Mouse (Mus musculus): ENCODE measurements around the gene Gm17190.
"Not testable (repeated sequence)": the region's sequence is repeated elsewhere in the genome, so short reads cannot be mapped to it uniquely, and the experiment has no call there.

The Gm17190 gene

DNA sequence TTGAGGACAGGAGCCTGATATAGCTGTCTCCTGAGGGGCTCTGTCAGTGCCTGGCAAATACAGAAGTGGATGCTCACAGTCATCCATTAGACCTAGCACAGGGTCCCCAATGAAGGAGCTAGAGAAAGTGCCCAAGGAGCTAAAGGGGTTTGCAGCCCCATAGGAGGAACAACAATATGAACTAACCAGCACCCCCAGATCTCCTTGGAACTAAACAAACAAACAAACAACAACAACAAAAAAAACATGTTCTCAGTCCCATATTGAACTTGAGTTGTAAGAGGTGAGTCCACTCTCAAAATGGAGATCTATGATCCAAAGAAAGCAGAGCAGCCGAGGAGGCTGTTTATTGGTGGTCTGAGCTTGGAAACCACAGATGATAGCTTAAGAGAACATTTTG lies at the start of gene Gm17190:
Gene Gm17190, plus strand, starts transcription at position 301 of the 400 bp plus-strand sequence.
- not testable (repeated sequence) for DNase-seq (ENCODE audit: inconsistent age in 2 of 2, low spot score in 1 of 2)

DNA sequence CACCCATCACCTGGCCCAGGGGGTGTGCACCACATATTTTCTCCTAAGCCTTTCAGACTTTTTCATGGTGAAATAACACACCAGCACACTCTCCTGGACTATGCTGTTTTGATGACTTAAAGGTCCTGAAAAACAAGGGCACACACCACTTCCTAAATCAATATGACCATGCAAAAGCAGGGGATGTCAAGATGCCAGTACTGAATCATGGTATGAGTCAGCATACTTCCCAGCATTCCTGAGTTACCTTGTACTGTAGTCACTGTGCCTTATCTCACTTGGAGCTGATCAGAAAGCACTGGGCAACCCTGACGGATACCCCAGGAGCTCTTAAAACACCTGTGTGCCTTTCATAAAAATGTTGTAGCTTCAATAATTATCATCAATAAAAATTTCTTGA lies 42.3 kb upstream of the Gm17190 start:
- DNase-seq (ENCODE audit: inconsistent age in 2 of 2, low spot score in 1 of 2) = peak in 1 of 2 experiments; percentile 68

DNA sequence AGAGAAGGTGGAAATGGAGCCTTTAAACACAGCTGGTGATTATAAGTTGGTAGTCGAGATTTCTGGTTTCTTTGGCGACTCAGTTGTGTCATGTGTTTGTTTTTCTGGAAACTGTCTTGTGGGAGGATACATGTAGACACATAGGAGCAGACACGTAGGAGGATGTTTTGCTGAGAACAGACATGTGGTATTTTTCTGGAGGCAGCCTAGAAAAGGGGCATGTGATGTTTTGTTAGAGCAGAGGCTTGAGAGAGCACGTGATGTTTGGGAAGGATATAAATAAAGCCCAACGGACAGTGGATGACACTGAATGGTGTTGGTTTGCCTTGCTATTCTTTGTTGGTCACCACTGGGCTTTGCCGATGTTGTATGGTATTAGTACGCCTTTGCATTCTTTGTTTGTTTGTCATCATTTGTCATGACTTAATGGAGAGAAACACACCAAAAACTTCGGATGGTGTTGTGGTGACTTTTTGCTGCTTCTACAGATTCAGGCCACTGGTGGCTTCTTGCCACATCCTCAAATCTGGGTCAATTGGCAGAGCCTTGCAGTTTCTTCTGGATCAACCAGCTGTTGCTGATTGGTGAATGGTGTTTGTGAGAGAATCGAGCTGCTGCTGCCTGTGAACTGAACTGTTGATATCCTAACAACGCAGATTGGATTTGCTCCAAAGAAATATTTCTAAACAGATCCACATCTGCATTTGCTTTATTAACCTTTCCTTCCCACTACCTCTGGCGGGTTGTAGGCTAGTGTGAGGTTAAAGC lies 41.4 kb upstream of the Gm17190 start:
- no peak for DNase-seq (ENCODE audit: inconsistent age in 2 of 2, low spot score in 1 of 2)

DNA sequence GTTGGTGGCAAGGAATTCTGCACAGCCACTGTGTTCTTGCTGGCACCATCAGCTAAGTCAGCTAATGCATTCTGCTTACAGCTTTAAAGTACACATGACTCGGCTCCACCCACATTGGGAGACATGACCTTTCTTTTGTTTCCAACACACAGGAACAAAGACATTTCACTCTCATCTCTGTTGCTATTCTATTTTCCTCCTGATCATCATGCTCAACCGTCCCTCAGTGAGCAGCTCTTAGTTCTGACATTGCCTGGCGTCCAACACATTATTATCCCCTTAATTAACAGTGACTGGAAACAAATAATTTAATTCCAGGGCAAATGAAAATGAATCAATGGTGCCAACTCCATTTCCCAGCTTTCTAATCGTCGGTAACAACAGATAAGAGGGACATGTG lies 36.5 kb upstream of the Gm17190 start:
- DNase-seq (ENCODE audit: inconsistent age in 2 of 2, low spot score in 1 of 2) = no peak

DNA sequence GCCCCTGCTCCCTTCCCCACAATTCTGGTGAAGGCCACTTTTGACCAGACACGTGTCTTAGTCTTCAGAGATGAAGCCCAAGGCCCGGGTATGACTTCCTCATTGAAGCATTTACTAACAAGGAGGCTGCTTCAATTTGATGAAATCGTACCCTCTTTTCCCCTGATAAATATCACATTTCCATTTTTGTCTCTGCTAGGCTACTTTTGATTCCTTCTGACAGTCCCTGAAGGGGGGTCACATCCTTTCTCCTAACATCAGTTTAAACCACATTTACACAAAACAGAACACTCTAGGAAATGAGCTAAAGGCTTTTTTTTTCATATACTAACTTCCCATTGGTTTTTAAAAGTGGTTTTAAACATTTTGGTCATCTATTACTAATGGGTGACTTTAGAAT lies 29.1 kb upstream of the Gm17190 start:
- no peak for DNase-seq (ENCODE audit: inconsistent age in 2 of 2, low spot score in 1 of 2)

DNA sequence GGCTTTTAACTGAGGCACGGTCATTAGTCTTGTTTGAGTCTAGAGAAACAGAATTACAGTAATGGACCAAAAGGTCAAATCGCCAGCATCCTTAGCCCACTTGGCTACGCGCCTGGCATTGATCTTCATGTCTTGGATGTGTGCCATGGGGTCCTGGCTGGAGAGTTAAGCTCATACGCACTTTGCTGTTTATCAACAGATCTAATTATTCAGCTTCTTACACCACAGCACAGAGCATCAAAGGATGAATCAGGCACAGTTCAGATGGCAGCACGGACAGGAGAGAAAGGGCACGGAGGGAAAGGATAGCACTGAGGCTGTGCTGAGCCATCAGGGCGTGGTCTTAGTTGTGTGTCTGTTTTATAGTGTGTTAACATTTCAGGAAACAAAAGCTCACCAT lies 8.3 kb upstream of the Gm17190 start:
- DNase-seq (ENCODE audit: inconsistent age in 2 of 2, low spot score in 1 of 2) = peak; percentile 7 to 41

DNA sequence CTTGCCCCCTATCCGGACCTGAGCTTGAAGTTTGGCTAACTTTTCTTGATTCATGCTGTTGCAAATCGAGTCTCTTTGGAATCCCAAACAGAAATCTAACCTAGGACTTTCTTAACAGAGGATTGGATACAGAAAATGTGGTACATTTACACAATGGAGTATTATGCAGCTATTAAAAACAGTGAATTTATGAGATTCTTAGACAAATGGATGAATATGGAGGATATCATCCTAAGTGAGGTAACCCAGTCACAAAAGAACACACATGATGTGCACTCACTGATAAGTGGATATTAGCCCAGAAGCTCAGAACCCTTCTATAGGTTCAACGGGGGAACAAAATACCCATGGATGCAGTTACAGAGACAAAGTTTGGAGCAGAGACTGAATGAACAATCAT lies 578 bp upstream of the Gm17190 start, which contains the start of gene Gm20075:
Gene Gm20075, minus strand, starts transcription at position 101 of the 400 bp plus-strand sequence.
- not testable (repeated sequence) for DNase-seq (ENCODE audit: inconsistent age in 2 of 2, low spot score in 1 of 2)

DNA sequence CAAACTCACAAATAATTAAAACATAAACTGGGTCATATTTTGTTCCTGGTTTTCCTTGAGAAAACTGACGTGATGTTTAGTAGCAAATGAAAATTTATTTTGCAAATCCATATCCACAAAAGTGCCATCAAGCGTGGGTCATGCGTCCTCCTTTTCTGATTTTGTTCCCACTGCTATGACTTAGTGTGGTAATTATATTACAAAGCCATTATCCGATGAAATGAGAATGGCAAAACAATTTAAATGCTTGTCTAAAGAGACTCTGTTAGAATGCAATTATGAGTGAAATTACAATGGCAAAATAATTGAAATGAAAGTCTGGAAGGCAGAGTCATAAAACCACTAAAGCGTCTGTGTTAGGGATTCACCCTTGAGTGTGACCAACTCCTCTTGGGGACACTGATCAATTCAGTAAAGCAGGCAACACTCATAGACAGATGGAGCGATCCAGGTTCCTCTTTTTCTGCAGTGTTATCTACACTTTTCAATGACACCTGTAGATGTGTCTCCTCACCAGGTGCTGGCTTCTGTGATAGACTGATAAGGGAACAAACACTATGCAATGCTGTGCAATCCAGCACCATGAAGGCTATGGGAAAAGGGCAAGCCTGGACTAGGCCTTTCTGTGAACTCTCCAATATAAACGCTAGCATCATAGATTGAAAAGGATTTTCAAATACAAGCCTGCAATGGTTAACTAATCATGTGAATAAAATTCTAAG lies 3.9 kb downstream of the Gm17190 start:
- no peak for DNase-seq (ENCODE audit: inconsistent age in 2 of 2, low spot score in 1 of 2)

DNA sequence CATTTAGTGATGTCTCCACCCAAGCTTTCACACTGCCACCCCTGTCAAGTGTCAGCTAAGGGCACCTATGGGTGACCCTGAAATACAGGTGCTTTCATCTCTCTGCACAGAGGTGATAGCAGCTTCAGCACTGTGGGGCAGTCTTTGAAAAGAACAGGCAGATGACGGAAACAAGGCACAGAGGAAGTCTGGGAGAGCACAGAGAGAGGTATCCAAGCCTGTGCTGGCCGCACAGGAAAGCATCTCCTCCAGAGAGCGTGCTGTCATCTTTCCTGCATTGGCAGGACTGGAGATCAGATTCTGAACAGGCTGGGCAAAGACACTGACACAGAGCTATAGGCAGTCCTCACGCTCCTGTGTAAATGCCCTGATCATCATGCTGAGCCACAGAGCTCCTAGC lies 9.1 kb downstream of the Gm17190 start:
- no peak for DNase-seq (ENCODE audit: inconsistent age in 2 of 2, low spot score in 1 of 2)

DNA sequence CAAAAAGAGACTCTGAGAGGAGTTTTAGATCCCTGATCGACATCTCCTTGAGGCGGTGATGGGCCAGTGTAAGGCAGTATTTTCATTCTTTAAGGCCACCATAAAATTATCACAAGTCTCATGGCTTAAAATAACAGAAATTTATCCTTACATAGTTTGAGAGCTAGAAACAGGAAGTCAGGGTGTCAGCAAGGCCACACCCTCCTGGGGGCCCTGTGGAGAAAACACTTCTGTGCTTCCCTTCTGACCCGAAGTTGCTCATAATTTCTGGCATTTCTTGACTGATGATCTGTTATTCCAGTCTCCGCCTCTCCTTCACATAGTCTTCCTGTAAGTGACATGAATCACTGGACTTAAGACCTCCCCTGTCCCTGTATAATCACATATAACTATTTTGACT lies 24.5 kb downstream of the Gm17190 start:
- no peak for DNase-seq (ENCODE audit: inconsistent age in 2 of 2, low spot score in 1 of 2)

DNA sequence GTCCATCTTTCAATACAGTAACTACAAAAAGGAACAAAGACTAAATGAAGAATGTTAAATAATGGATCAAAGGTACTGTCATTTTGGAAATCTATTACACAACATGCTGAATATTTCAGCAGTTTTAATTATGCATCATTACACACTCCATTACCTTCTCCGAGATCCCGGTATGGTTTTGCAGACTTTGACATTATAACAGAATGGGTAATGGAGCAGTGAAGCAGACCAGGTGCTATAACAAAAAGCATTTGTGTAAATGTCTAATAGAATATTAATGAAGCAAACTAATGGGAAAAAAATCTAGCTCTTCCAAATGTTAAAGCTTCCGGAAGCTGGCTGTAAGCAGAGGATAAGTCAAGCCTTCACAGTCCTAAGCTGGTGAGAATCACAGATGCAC lies 28.9 kb downstream of the Gm17190 start:
- DNase-seq (ENCODE audit: inconsistent age in 2 of 2, low spot score in 1 of 2) = no peak

DNA sequence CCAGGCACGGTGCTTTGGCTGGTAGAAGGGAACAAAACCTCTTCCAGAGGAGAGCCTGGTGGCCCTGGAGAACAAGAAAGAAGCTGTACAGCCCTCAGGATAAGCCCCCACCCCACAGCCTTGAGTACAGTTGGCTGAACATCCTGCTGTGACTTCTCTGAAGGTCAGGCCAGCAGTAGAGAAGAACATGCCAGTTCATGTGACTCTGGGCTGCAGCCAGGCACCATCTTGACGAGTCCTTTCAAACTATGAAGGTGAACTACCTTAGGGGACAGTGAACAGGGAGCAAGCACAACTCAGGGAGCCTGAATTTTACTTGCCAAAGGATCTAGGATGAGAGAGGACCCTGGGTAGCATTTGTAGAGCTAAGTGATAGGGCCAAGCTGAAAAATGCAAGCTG lies 30.9 kb downstream of the Gm17190 start:
- DNase-seq (ENCODE audit: inconsistent age in 2 of 2, low spot score in 1 of 2) = no peak

DNA sequence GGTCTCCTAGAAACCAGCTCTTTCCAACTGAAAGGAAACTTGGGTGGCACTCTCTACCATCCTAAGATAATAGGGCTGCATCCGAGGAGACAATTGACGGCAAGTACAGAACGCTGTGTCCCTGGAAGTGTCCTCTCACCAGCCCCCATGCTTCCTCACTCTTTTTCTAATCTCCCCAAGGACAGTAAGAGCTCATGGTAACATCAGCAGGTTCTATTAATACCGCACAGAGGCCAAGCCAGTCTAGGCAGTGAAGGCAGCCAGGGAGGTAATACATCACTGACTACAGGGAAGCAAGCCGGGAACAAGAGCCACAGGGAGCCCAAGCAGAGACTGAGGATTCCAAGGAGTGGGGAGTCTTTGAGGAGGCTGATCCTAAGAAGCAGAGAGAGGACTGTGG lies 43.2 kb downstream of the Gm17190 start:
- peak; percentile 64 to 72 for DNase-seq (ENCODE audit: inconsistent age in 2 of 2, low spot score in 1 of 2)

DNA sequence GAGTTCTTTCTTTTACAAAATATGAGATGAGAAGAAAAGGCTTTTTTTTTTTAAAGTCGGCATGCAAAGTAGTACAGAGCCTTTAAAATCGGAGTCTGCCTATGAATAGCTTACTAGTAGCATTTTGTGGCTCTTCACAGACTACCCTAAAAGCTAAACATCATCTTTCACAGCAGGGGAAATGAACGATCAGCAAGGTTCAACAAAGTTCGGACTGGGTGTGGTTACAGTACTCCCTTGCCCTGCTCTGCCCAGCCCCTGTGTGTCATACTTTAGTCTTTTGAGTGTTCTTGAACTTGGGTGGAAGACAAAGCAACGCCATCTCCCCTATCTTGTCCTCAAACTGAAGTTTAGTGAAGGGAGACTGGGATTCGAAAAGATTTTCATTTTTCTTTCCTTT lies 44.8 kb downstream of the Gm17190 start:
- no peak for DNase-seq (ENCODE audit: inconsistent age in 2 of 2, low spot score in 1 of 2)

DNA sequence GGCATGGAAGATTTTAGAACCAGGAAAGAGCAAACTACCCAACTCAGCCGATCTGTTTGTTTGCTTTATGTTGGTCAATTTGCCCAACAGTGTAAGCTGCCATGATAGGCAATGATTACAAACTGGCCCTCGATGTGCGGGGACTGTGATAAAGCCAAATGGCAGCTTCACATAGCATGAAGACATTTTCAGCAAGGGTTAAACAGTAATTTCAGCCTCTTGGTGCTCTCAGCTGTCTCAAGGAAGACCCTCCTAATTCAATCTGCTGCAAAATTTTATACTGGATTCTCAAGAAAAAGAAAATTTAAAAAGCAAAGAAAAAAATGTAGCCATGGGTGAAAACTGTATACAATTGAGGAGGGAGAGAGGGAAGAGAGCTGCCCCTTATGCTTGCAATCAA lies 47.2 kb downstream of the Gm17190 start:
- DNase-seq (ENCODE audit: inconsistent age in 2 of 2, low spot score in 1 of 2) = no peak

DNA sequence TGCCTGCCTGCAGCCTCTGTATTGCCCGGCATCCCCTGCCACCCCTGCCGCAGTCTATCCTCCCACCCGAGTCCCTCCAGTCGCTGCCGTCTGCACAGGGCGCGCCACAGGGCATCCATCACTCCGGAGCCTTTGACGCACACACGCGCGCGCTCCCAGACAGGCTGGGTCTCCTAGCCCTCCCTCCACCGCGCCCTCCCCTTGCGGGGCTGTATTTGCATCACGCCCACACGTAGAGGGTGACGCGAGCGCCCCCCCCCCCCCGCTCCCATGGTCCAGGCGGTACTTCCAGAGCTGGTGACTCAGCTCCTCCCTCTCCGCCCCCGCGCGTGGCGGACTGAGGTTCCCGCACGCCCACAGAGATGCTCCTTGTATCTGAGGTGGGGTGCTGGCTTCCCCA lies 49.2 kb downstream of the Gm17190 start:
- peak; percentile 12 to 30 for DNase-seq (ENCODE audit: inconsistent age in 2 of 2, low spot score in 1 of 2)

DNA sequence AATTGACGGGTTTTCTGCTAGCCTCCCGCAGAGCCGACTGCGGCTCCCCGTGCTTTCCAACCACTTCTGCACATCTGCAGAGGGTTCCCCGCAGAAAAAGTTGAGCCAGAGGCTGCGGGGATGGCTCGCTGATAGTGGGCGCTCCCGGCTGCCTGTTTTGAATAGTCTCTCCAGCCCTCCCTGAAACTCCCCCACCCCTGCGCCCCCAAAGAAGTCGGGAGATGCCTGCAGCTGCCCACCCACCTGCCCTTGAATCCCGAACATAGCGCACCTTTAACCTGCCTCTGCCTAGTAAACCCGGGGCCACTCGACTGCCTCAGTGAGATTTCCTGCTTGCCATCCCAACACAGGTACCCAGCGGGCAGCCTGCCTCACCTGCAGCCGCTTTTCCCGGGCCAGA lies 50.1 kb downstream of the Gm17190 start:
- no peak for DNase-seq (ENCODE audit: inconsistent age in 2 of 2, low spot score in 1 of 2)

DNA sequence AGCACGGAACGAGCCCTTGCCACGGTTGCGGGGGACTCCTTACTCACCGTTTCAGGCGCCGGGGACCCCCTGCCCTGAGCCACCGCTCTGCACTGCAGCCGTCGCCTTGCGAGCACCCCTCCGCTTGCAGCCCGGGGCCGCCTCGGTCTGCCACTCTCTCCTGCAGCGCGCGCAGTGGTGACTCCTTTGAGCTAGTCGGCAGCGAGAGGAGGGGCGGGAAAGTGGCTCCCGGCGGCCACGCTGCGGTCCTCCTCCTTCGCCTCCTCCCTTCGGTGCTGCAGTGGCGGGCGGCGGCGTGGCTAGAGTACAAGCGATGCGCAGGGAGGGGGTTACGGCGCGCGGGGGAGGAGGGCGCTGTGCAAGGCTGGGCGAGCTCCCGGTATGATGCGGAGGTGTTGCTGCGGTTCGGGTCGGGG lies 50.6 kb downstream of the Gm17190 start, which contains the start of gene Sv2c:
Gene Sv2c, minus strand, starts transcription at position 177 of the 416 bp plus-strand sequence.
- peak; percentile 10 to 59 for DNase-seq (ENCODE audit: inconsistent age in 2 of 2, low spot score in 1 of 2)

All from adrenal gland, adult (tissue).